Mouse (Mus musculus): ENCODE measurements around the gene Tmem258. TPM values are rescaled to one million over a fixed set of nuclear protein-coding genes. Genes with fewer than 3 reads are reported as not detected.

The Tmem258 gene
- polyA plus RNA-seq, 1 experiment from 2014 or later, result 471 TPM

GRCm38 (mm10) chr19:10173116-10173718 is 30.6 kb upstream of the Tmem258 start:
- no peak for ATAC-seq (ENCODE audit: insufficient number of reproducible peaks, low FRiP score, low TSS enrichment, low read depth)
- H3K4me1 ChIP-seq, result no peaks in the 10 kb centered on the region
- H3K4me3 ChIP-seq, result no peak overlapping the region
- H3K4me2 ChIP-seq, result no peak overlapping the region
- no peak overlapping the region for H3K27ac ChIP-seq
- H3K9ac ChIP-seq, result no peak overlapping the region
- H3K9me3 ChIP-seq, result no peaks in the 10 kb centered on the region
- H3K27me3 ChIP-seq, result no peaks in the 10 kb centered on the region
- WGBS, result 73% methylated on average over 5 of the region's 5 CpGs
- no peaks in the 10 kb centered on the region for H3K36me3 ChIP-seq

GRCm38 (mm10) chr19:10173844-10174539 is 29.8 kb upstream of the Tmem258 start:
- no peaks in the 10 kb centered on the region for H3K36me3 ChIP-seq
- 84% methylated on average over 7 of the region's 7 CpGs for WGBS
- no peak for ATAC-seq (ENCODE audit: insufficient number of reproducible peaks, low FRiP score, low TSS enrichment, low read depth)
- H3K9ac ChIP-seq, result no peak overlapping the region
- H3K4me1 ChIP-seq, result no peaks in the 10 kb centered on the region
- no peak overlapping the region for H3K4me2 ChIP-seq
- H3K27me3 ChIP-seq, result no peaks in the 10 kb centered on the region
- H3K9me3 ChIP-seq, result no peaks in the 10 kb centered on the region
- no peak overlapping the region for H3K27ac ChIP-seq
- no peak overlapping the region for H3K4me3 ChIP-seq

- WGBS, result 72% methylated on average over 4 of the region's 4 CpGs
- Histone ChIP-seq H3K4me2 (no peak overlapping the region), H3K36me3 (no peaks in the 10 kb centered on the region), H3K4me1 (no peaks in the 10 kb centered on the region), H3K27me3 (no peaks in the 10 kb centered on the region), H3K27ac (no peak overlapping the region), H3K4me3 (no peak overlapping the region), H3K9ac (no peak overlapping the region), H3K9me3 (no peaks in the 10 kb centered on the region)
- no peak for ATAC-seq (ENCODE audit: insufficient number of reproducible peaks, low FRiP score, low TSS enrichment, low read depth)
Measured at GRCm38 (mm10) chr19:10174956-10175355, 28.9 kb upstream of the Tmem258 start.

- H3K27me3 ChIP-seq, result no peaks in the 10 kb centered on the region
- H3K4me2 ChIP-seq, result no peak overlapping the region
- ATAC-seq (ENCODE audit: insufficient number of reproducible peaks, low FRiP score, low TSS enrichment, low read depth), result no peak
Measured at GRCm38 (mm10) chr19:10176477-10176876, 27.3 kb upstream of the Tmem258 start.

GRCm38 (mm10) chr19:10176941-10177372 is 26.9 kb upstream of the Tmem258 start:
- Histone ChIP-seq H3K36me3 (no peaks in the 10 kb centered on the region), H3K27ac (no peak overlapping the region), H3K9me3 (no peaks in the 10 kb centered on the region), H3K27me3 (no peaks in the 10 kb centered on the region), H3K4me3 (no peak overlapping the region), H3K4me1 (no peaks in the 10 kb centered on the region), H3K9ac (no peak overlapping the region), H3K4me2 (no peak overlapping the region)
- ATAC-seq (ENCODE audit: insufficient number of reproducible peaks, low FRiP score, low TSS enrichment, low read depth), result no peak
- WGBS, result 65% methylated on average over 7 of the region's 7 CpGs

More at GRCm38 (mm10) chr19:10176477-10176876, 27.3 kb upstream of the Tmem258 start:
- Histone ChIP-seq H3K9ac (no peak overlapping the region), H3K4me3 (no peak overlapping the region), H3K36me3 (no peaks in the 10 kb centered on the region), H3K4me1 (no peaks in the 10 kb centered on the region), H3K9me3 (no peaks in the 10 kb centered on the region), H3K27ac (no peak overlapping the region)
- 80% methylated on average over 1 of the region's 1 CpGs for WGBS

- peaks cover 13% of the 10 kb centered on the region for H3K36me3 ChIP-seq
- WGBS, result 90% methylated on average over 7 of the region's 7 CpGs
- peaks cover 26% of the 10 kb centered on the region for H3K4me1 ChIP-seq
- H3K4me2 ChIP-seq, result no peak overlapping the region
- H3K27ac ChIP-seq, result no peak overlapping the region
- H3K27me3 ChIP-seq, result no peaks in the 10 kb centered on the region
- ATAC-seq (ENCODE audit: insufficient number of reproducible peaks, low FRiP score, low TSS enrichment, low read depth), result no peak
- no peaks in the 10 kb centered on the region for H3K9me3 ChIP-seq
- H3K4me3 ChIP-seq, result no peak overlapping the region
- no peak overlapping the region for H3K9ac ChIP-seq
Measured at GRCm38 (mm10) chr19:10181225-10181624, 22.6 kb upstream of the Tmem258 start.

- WGBS, result 32% methylated on average over 7 of the region's 7 CpGs
- peaks cover 26% of the 10 kb centered on the region for H3K4me1 ChIP-seq
- H3K9ac ChIP-seq, result no peak overlapping the region
- H3K27ac ChIP-seq, result peak overlapping the region; percentile 60
- peak overlapping the region; percentile 68 for H3K4me2 ChIP-seq
- peaks cover 23% of the 10 kb centered on the region for H3K36me3 ChIP-seq
- H3K9me3 ChIP-seq, result no peaks in the 10 kb centered on the region
- ATAC-seq (ENCODE audit: insufficient number of reproducible peaks, low FRiP score, low TSS enrichment, low read depth), result no peak
- peak overlapping the region; percentile 65 for H3K4me3 ChIP-seq
- no peaks in the 10 kb centered on the region for H3K27me3 ChIP-seq
Measured at GRCm38 (mm10) chr19:10182142-10182541, 21.7 kb upstream of the Tmem258 start.

GRCm38 (mm10) chr19:10182670-10183298 is 21.0 kb upstream of the Tmem258 start, which contains the start of gene Fads1:
Gene Fads1, plus strand, starts transcription at chr19:10182888.
- Histone ChIP-seq H3K4me1 (peaks cover 26% of the 10 kb centered on the region), H3K4me3 (peak within 1 kb of the TSS; percentile 65), H3K27me3 (no peaks in the 10 kb centered on the region), H3K4me2 (peak within 1 kb of the TSS; percentile 68), H3K9me3 (no peaks in the 10 kb centered on the region), H3K36me3 (peaks cover 27% of the 10 kb centered on the region), H3K27ac (peak within 1 kb of the TSS; percentile 93), H3K9ac (peak within 1 kb of the TSS; percentile 75)
- peak; percentile 94 for ATAC-seq (ENCODE audit: insufficient number of reproducible peaks, low FRiP score, low TSS enrichment, low read depth)
- WGBS, result under 1% methylated on average over 70 of the region's 70 CpGs

GRCm38 (mm10) chr19:10183299-10183983 is 20.4 kb upstream of the Tmem258 start:
- H3K4me3 ChIP-seq, result peak overlapping the region; percentile 65
- ATAC-seq (ENCODE audit: insufficient number of reproducible peaks, low FRiP score, low TSS enrichment, low read depth), result peak; percentile 69
- peaks cover 34% of the 10 kb centered on the region for H3K36me3 ChIP-seq
- H3K9me3 ChIP-seq, result no peaks in the 10 kb centered on the region
- H3K9ac ChIP-seq, result peak overlapping the region; percentile 75
- H3K4me2 ChIP-seq, result peak overlapping the region; percentile 68
- no peaks in the 10 kb centered on the region for H3K27me3 ChIP-seq
- under 1% methylated on average over 35 of the region's 35 CpGs for WGBS
- peaks cover 32% of the 10 kb centered on the region for H3K4me1 ChIP-seq
- peak overlapping the region; percentile 93 for H3K27ac ChIP-seq

- Histone ChIP-seq H3K4me2 (peak overlapping the region; percentile 68), H3K36me3 (peaks cover 40% of the 10 kb centered on the region), H3K9ac (peak overlapping the region; percentile 75), H3K4me3 (peak overlapping the region; percentile 65), H3K9me3 (no peaks in the 10 kb centered on the region), H3K27ac (peak overlapping the region; percentile 93), H3K4me1 (peaks cover 33% of the 10 kb centered on the region), H3K27me3 (no peaks in the 10 kb centered on the region)
- 0 out of 2 replicates have a peak, but pooled peaks have one; percentile 49 for ATAC-seq (ENCODE audit: insufficient number of reproducible peaks, low FRiP score, low TSS enrichment, low read depth)
- WGBS, result 6% methylated on average over 12 of the region's 12 CpGs
Measured at GRCm38 (mm10) chr19:10184096-10184495, 19.7 kb upstream of the Tmem258 start.

- 89% methylated on average over 3 of the region's 3 CpGs for WGBS
- no peak for ATAC-seq (ENCODE audit: insufficient number of reproducible peaks, low FRiP score, low TSS enrichment, low read depth)
- Histone ChIP-seq H3K36me3 (peaks cover 57% of the 10 kb centered on the region), H3K9ac (no peak overlapping the region), H3K4me3 (no peak overlapping the region), H3K27me3 (no peaks in the 10 kb centered on the region), H3K4me2 (no peak overlapping the region), H3K27ac (no peak overlapping the region), H3K4me1 (peaks cover 33% of the 10 kb centered on the region), H3K9me3 (no peaks in the 10 kb centered on the region)
Measured at GRCm38 (mm10) chr19:10185876-10186275, 17.9 kb upstream of the Tmem258 start.
